Mouse (Mus musculus): ENCODE measurements around the gene Diaph2. TPM values are rescaled to one million over a fixed set of nuclear protein-coding genes. Genes with fewer than 3 reads are reported as not detected.
A peak's percentile ranks its signal among the peaks of the same experiment; 100 is the strongest.
"Not testable (repeated sequence)": the region's sequence is repeated elsewhere in the genome, so short reads cannot be mapped to it uniquely, and the experiment has no call there.

The Diaph2 gene
- total and polyA plus RNA-seq, 2 experiments from 2014 or later: 4.8 to 9.5 TPM

- Histone ChIP-seq H3K27me3 (ENCODE audit: control insufficient read depth, insufficient read depth, low read length) (no peaks in the 10 kb centered on the region), H3K4me2 (ENCODE audit: low read depth, low read length) (no peak overlapping the region), H3K9me3 (replicated peaks; ENCODE audit: control insufficient read depth, low read length) (no peaks in the 10 kb centered on the region), H3K4me1 (ENCODE audit: control insufficient read depth, insufficient read depth) (no peaks in the 10 kb centered on the region), H3K9ac (replicated peaks; ENCODE audit: low read depth, low read length) (no peak overlapping the region), H3K27ac (ENCODE audit: low read depth) (no peak overlapping the region), H3K4me3 (ENCODE audit: low read depth, low read length) (no peak overlapping the region), H3K36me3 (replicated peaks; ENCODE audit: control insufficient read depth, insufficient read depth, low read length) (no peaks in the 10 kb centered on the region)
- ATAC-seq (ENCODE audit: insufficient read depth, low read depth) (no peak), DNase-seq (ENCODE audit: low spot score) (peak; percentile 7)
- 36% methylated on average over 3 of the region's 3 CpGs for WGBS
- TF ChIP-seq EP300 (IDR thresholded peaks at IDR 0.05; ENCODE audit: low read depth) (no peak), CTCF (IDR thresholded peaks at IDR 0.05; ENCODE audit: low read depth) (no peak)
These were observed 653.7 kb downstream of the Diaph2 start for GRCm38 (mm10) chrX:130403214-130403613.

DNA sequence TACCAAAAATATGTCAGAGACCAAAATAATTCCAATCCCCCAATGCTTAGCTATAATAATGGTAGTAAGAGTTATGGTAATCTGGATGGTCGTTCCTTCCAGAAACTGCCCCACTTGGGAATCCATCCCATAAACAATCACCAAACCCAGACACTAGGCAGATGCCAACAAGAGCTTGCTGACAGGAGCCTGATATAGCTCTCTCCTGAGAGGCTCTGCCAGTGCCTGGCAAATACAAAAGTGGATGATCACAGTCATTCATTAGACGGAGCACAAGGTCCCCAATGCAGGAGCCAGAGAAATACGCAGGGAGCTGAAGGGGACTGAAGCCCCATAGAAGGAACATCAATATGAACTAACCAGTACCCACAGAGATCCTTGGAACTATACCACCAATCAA, 657.9 kb downstream of the Diaph2 start:
- DNase-seq (ENCODE audit: low spot score); H3K27ac ChIP-seq (ENCODE audit: low read depth); H3K36me3 ChIP-seq (replicated peaks; ENCODE audit: control insufficient read depth, insufficient read depth, low read length); H3K9ac ChIP-seq (replicated peaks; ENCODE audit: low read depth, low read length); H3K27me3 ChIP-seq (ENCODE audit: control insufficient read depth, insufficient read depth, low read length); H3K4me2 ChIP-seq (ENCODE audit: low read depth, low read length); H3K4me1 ChIP-seq (ENCODE audit: control insufficient read depth, insufficient read depth); H3K9me3 ChIP-seq (replicated peaks; ENCODE audit: control insufficient read depth, low read length); H3K4me3 ChIP-seq (ENCODE audit: low read depth, low read length): not testable (repeated sequence)
- ATAC-seq (ENCODE audit: insufficient read depth, low read depth): 0 out of 2 replicates have a peak, but pooled peaks have one; percentile 17
- WGBS: 33% methylated on average over 3 of the region's 3 CpGs

DNA sequence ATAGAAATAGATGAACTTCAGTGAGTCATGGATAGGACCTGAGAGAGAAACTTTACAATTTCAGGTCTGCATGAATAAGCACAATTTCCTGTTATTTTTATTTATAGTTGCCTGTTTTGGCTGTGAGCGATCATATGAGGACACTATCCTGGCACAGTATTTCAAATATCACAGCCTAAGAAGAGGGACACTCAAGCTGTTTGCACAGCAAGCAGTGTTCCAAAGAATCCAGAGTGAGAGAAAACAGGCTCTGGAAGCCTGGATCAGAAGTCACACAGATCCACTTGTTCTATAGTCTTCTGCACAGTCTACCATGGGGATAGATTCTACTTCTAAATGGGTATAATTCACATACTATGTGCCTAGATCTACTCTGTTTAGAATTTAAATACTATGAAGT, 659.4 kb downstream of the Diaph2 start:
- H3K4me2 ChIP-seq (ENCODE audit: low read depth, low read length): no peak overlapping the region
- H3K4me1 ChIP-seq (ENCODE audit: control insufficient read depth, insufficient read depth): no peaks in the 10 kb centered on the region
- no peak for DNase-seq (ENCODE audit: low spot score)
- H3K36me3 ChIP-seq (replicated peaks; ENCODE audit: control insufficient read depth, insufficient read depth, low read length): no peaks in the 10 kb centered on the region
- no peak overlapping the region for H3K27ac ChIP-seq (ENCODE audit: low read depth)
- ATAC-seq (ENCODE audit: insufficient read depth, low read depth): no peak
- H3K4me3 ChIP-seq (ENCODE audit: low read depth, low read length): no peak overlapping the region
- no peaks in the 10 kb centered on the region for H3K27me3 ChIP-seq (ENCODE audit: control insufficient read depth, insufficient read depth, low read length)
- TF ChIP-seq CTCF (IDR thresholded peaks at IDR 0.05; ENCODE audit: low read depth): no peak
- TF ChIP-seq EP300 (IDR thresholded peaks at IDR 0.05; ENCODE audit: low read depth): no peak
- H3K9ac ChIP-seq (replicated peaks; ENCODE audit: low read depth, low read length): no peak overlapping the region
- H3K9me3 ChIP-seq (replicated peaks; ENCODE audit: control insufficient read depth, low read length): no peaks in the 10 kb centered on the region
- WGBS: 49% methylated on average over 1 of the region's 1 CpGs

- no peaks in the 10 kb centered on the region for H3K36me3 ChIP-seq (replicated peaks; ENCODE audit: control insufficient read depth, insufficient read depth, low read length)
These were observed 673.6 kb downstream of the Diaph2 start for GRCm38 (mm10) chrX:130423134-130423533.

DNA sequence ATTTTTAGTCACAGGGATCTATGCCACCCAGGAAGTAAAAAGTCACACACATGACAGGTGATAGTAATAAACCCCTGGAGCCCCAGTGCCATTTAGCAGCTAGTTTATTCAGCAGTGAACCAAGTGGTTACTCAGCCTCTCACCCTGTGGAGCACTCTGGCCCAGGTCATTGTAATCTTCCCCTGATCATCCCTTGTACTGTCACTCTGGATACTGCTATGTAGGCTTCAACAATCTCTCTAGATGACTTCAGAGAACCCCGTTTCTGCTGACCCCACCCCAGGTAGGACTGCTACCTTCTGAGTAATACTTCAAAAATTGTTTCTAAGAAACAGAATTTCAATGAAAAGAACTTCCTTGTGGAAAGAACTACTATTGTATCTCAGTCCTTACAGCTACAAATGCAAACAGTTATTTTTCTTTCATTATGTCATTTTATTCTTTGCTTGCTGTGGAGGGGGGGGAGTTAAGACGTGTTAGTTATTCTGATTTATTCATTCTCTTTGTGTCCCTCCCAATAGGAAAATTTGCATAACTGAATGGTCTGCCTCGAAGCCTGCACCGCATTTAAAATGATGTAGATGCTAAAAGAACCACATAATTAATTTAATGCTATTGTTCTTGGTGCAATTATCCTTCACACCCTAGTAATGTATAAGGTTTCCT, 702.4 kb downstream of the Diaph2 start:
- H3K4me2 ChIP-seq (ENCODE audit: low read depth, low read length): no peak overlapping the region
- no peak overlapping the region for H3K27ac ChIP-seq (ENCODE audit: low read depth)
- H3K9me3 ChIP-seq (replicated peaks; ENCODE audit: control insufficient read depth, low read length): no peaks in the 10 kb centered on the region
- no peaks in the 10 kb centered on the region for H3K4me1 ChIP-seq (ENCODE audit: control insufficient read depth, insufficient read depth)
- no peak overlapping the region for H3K4me3 ChIP-seq (ENCODE audit: low read depth, low read length)
- TF ChIP-seq EP300 (IDR thresholded peaks at IDR 0.05; ENCODE audit: low read depth): no peak
- TF ChIP-seq CTCF (IDR thresholded peaks at IDR 0.05; ENCODE audit: low read depth): no peak
- WGBS: 68% methylated on average over 4 of the region's 4 CpGs
- no peaks in the 10 kb centered on the region for H3K36me3 ChIP-seq (replicated peaks; ENCODE audit: control insufficient read depth, insufficient read depth, low read length)
- H3K27me3 ChIP-seq (ENCODE audit: control insufficient read depth, insufficient read depth, low read length): no peaks in the 10 kb centered on the region
- DNase-seq (ENCODE audit: low spot score) (no peak), ATAC-seq (ENCODE audit: insufficient read depth, low read depth) (no peak)
- H3K9ac ChIP-seq (replicated peaks; ENCODE audit: low read depth, low read length): no peak overlapping the region

More at GRCm38 (mm10) chrX:130423134-130423533, 673.6 kb downstream of the Diaph2 start:
- TF ChIP-seq CTCF (IDR thresholded peaks at IDR 0.05; ENCODE audit: low read depth) (no peak), EP300 (IDR thresholded peaks at IDR 0.05; ENCODE audit: low read depth) (no peak)
- no peak overlapping the region for H3K9ac ChIP-seq (replicated peaks; ENCODE audit: low read depth, low read length)
- H3K4me3 ChIP-seq (ENCODE audit: low read depth, low read length): no peak overlapping the region
- no peak overlapping the region for H3K27ac ChIP-seq (ENCODE audit: low read depth)
- DNase-seq (ENCODE audit: low spot score) (no peak), ATAC-seq (ENCODE audit: insufficient read depth, low read depth) (no peak)
- no peaks in the 10 kb centered on the region for H3K9me3 ChIP-seq (replicated peaks; ENCODE audit: control insufficient read depth, low read length)
- no peak overlapping the region for H3K4me2 ChIP-seq (ENCODE audit: low read depth, low read length)
- no peaks in the 10 kb centered on the region for H3K4me1 ChIP-seq (ENCODE audit: control insufficient read depth, insufficient read depth)
- no peaks in the 10 kb centered on the region for H3K27me3 ChIP-seq (ENCODE audit: control insufficient read depth, insufficient read depth, low read length)
- 59% methylated on average over 2 of the region's 2 CpGs for WGBS

- no peak overlapping the region for H3K4me2 ChIP-seq (ENCODE audit: low read depth, low read length)
- ATAC-seq (ENCODE audit: insufficient read depth, low read depth) (no peak), DNase-seq (ENCODE audit: low spot score) (no peak)
- 83% methylated on average over 4 of the region's 4 CpGs for WGBS
- TF ChIP-seq CTCF (IDR thresholded peaks at IDR 0.05; ENCODE audit: low read depth) (no peak), EP300 (IDR thresholded peaks at IDR 0.05; ENCODE audit: low read depth) (no peak)
- H3K27me3 ChIP-seq (ENCODE audit: control insufficient read depth, insufficient read depth, low read length): no peaks in the 10 kb centered on the region
- H3K27ac ChIP-seq (ENCODE audit: low read depth): no peak overlapping the region
- no peaks in the 10 kb centered on the region for H3K9me3 ChIP-seq (replicated peaks; ENCODE audit: control insufficient read depth, low read length)
- no peak overlapping the region for H3K4me3 ChIP-seq (ENCODE audit: low read depth, low read length)
- H3K36me3 ChIP-seq (replicated peaks; ENCODE audit: control insufficient read depth, insufficient read depth, low read length): no peaks in the 10 kb centered on the region
- H3K4me1 ChIP-seq (ENCODE audit: control insufficient read depth, insufficient read depth): no peaks in the 10 kb centered on the region
- no peak overlapping the region for H3K9ac ChIP-seq (replicated peaks; ENCODE audit: low read depth, low read length)
These were observed 702.9 kb downstream of the Diaph2 start for GRCm38 (mm10) chrX:130452488-130452823.

Data from heart, postnatal 0 days (tissue).